Mouse (Mus musculus): Measurements from ENCODE around the gene Mef2d. TPM values are rescaled to one million over a fixed set of nuclear protein-coding genes. Genes with fewer than 3 reads are reported as not detected.

Gene Mef2d
- polyA plus RNA-seq, 1 experiment, result 64.7 TPM

GRCm38 (mm10) chr3:88217679-88218078 is 75.5 kb downstream of the Mef2d start:
- H3K4me1 ChIP-seq (ENCODE audit: control insufficient read depth, insufficient read depth, low read length), result no peaks in the 10 kb centered on the region; the same call in 1 of the 2 replicates
- H3K4me3 ChIP-seq (replicated peaks; ENCODE audit: control insufficient read depth, low read depth, low read length), result no peak overlapping the region
- no peak overlapping the region for H3K27ac ChIP-seq (ENCODE audit: control insufficient read depth, insufficient read depth, low read depth, low read length, poor library complexity)
- TF ChIP-seq POLR2A (IDR thresholded peaks at IDR 0.05; ENCODE audit: borderline replicate concordance, control insufficient read depth, low read depth, low read length) (no peak), CTCF (IDR thresholded peaks at IDR 0.05; ENCODE audit: control insufficient read depth, insufficient read depth, low read length) (no peak)
- 59% methylated on average over 1 of the region's 2 CpGs for WGBS

- no peaks in the 10 kb centered on the region; the same call in 1 of the 2 replicates for H3K4me1 ChIP-seq (ENCODE audit: control insufficient read depth, insufficient read depth, low read length)
- 19% methylated on average over 9 of the region's 9 CpGs for WGBS
- TF ChIP-seq CTCF (IDR thresholded peaks at IDR 0.05; ENCODE audit: control insufficient read depth, insufficient read depth, low read length), result no peak
- TF ChIP-seq POLR2A (IDR thresholded peaks at IDR 0.05; ENCODE audit: borderline replicate concordance, control insufficient read depth, low read depth, low read length), result no peak
Measured at GRCm38 (mm10) chr3:88219940-88220339, 77.8 kb downstream of the Mef2d start.

GRCm38 (mm10) chr3:88220842-88221241 is 78.7 kb downstream of the Mef2d start:
- 4% methylated on average over 6 of the region's 6 CpGs for WGBS
- Histone ChIP-seq H3K4me1 (ENCODE audit: control insufficient read depth, insufficient read depth, low read length) (no peaks in the 10 kb centered on the region), H3K27ac (ENCODE audit: control insufficient read depth, insufficient read depth, low read depth, low read length, poor library complexity) (no peak overlapping the region), H3K4me3 (replicated peaks; ENCODE audit: control insufficient read depth, low read depth, low read length) (no peak overlapping the region)
- TF ChIP-seq CTCF (IDR thresholded peaks at IDR 0.05; ENCODE audit: control insufficient read depth, insufficient read depth, low read length), result no peak
- TF ChIP-seq POLR2A (IDR thresholded peaks at IDR 0.05; ENCODE audit: borderline replicate concordance, control insufficient read depth, low read depth, low read length), result no peak

More at GRCm38 (mm10) chr3:88219940-88220339, 77.8 kb downstream of the Mef2d start:
- H3K27ac ChIP-seq (ENCODE audit: control insufficient read depth, insufficient read depth, low read depth, low read length, poor library complexity), result no peak overlapping the region
- H3K4me3 ChIP-seq (replicated peaks; ENCODE audit: control insufficient read depth, low read depth, low read length), result no peak overlapping the region

Other genes starting within 250 kb of the Mef2d start
- gene Hdgf, start 236.1 kb upstream of the Mef2d start, polyA plus RNA-seq (2011; ENCODE audit: insufficient read depth, insufficient read length, low replicate concordance, missing spikeins), result 286 and 446 TPM in 2 replicates
- gene Mrpl24, start 222.9 kb upstream of the Mef2d start, polyA plus RNA-seq (2011; ENCODE audit: insufficient read depth, insufficient read length, low replicate concordance, missing spikeins), result 98.1 and 217 TPM in 2 replicates
- 16.4 and 18.4 TPM in 2 replicates for gene Isg20l2, start 212.1 kb upstream of the Mef2d start, polyA plus RNA-seq (2011; ENCODE audit: insufficient read depth, insufficient read length, low replicate concordance, missing spikeins)
- 16.2 and 27.7 TPM in 2 replicates for gene Rrnad1, start 211.7 kb upstream of the Mef2d start, polyA plus RNA-seq (2011; ENCODE audit: insufficient read depth, insufficient read length, low replicate concordance, missing spikeins)
- 3.3 TPM in 1 of 2 replicates, not detected in the other for gene Crabp2, start 193.7 kb upstream of the Mef2d start, polyA plus RNA-seq (2011; ENCODE audit: insufficient read depth, insufficient read length, low replicate concordance, missing spikeins)
- gene Nes, start 171.3 kb upstream of the Mef2d start, polyA plus RNA-seq (2011; ENCODE audit: insufficient read depth, insufficient read length, low replicate concordance, missing spikeins), result 0.41 and 0.67 TPM in 2 replicates
- gene Bcan, start 142.1 kb upstream of the Mef2d start, polyA plus RNA-seq (2011; ENCODE audit: insufficient read depth, insufficient read length, low replicate concordance, missing spikeins), result 0.95 TPM in 1 of 2 replicates, not detected in the other
- gene Hapln2, start 114.8 kb upstream of the Mef2d start, polyA plus RNA-seq (2011; ENCODE audit: insufficient read depth, insufficient read length, low replicate concordance, missing spikeins), result not detected in 2 replicates
- gene Gpatch4, start 99.3 kb upstream of the Mef2d start, polyA plus RNA-seq (2011; ENCODE audit: insufficient read depth, insufficient read length, low replicate concordance, missing spikeins), result 36.2 and 40.5 TPM in 2 replicates
- gene Naxe, start 83.9 kb upstream of the Mef2d start, polyA plus RNA-seq (2011; ENCODE audit: insufficient read depth, insufficient read length, low replicate concordance, missing spikeins), result 17.1 and 54.7 TPM in 2 replicates
- gene Ttc24, start 64.1 kb upstream of the Mef2d start, polyA plus RNA-seq (2011; ENCODE audit: insufficient read depth, insufficient read length, low replicate concordance, missing spikeins), result not detected in 2 replicates
- 11.5 and 21.5 TPM in 2 replicates for gene Iqgap3, start 60.4 kb upstream of the Mef2d start, polyA plus RNA-seq (2011; ENCODE audit: insufficient read depth, insufficient read length, low replicate concordance, missing spikeins)
- gene Rhbg, start 112.3 kb downstream of the Mef2d start, polyA plus RNA-seq (2011; ENCODE audit: insufficient read depth, insufficient read length, low replicate concordance, missing spikeins), result not detected in 2 replicates
- not detected in 2 replicates for gene Gm38392, start 144.8 kb downstream of the Mef2d start, polyA plus RNA-seq (2011; ENCODE audit: insufficient read depth, insufficient read length, low replicate concordance, missing spikeins)
- 2.1 and 16.1 TPM in 2 replicates for gene Tsacc, start 154.6 kb downstream of the Mef2d start, polyA plus RNA-seq (2011; ENCODE audit: insufficient read depth, insufficient read length, low replicate concordance, missing spikeins)
- gene Cct3, start 154.7 kb downstream of the Mef2d start, polyA plus RNA-seq (2011; ENCODE audit: insufficient read depth, insufficient read length, low replicate concordance, missing spikeins), result 63.5 and 81.0 TPM in 2 replicates
- 18.0 and 79.0 TPM in 2 replicates for gene Glmp, start 182.7 kb downstream of the Mef2d start, polyA plus RNA-seq (2011; ENCODE audit: insufficient read depth, insufficient read length, low replicate concordance, missing spikeins)
- 1.8 and 3.1 TPM in 2 replicates for gene Tmem79, start 193.8 kb downstream of the Mef2d start, polyA plus RNA-seq (2011; ENCODE audit: insufficient read depth, insufficient read length, low replicate concordance, missing spikeins)
- gene Smg5, start 193.9 kb downstream of the Mef2d start, polyA plus RNA-seq (2011; ENCODE audit: insufficient read depth, insufficient read length, low replicate concordance, missing spikeins), result 37.2 and 65.6 TPM in 2 replicates
- gene Paqr6, start 222.2 kb downstream of the Mef2d start, polyA plus RNA-seq (2011; ENCODE audit: insufficient read depth, insufficient read length, low replicate concordance, missing spikeins), result 3.6 TPM in 1 of 2 replicates, not detected in the other
- 2.0 TPM in 1 of 2 replicates, not detected in the other for gene Bglap3, start 230.4 kb downstream of the Mef2d start, polyA plus RNA-seq (2011; ENCODE audit: insufficient read depth, insufficient read length, low replicate concordance, missing spikeins)
- gene Bglap2, start 236.3 kb downstream of the Mef2d start, polyA plus RNA-seq (2011; ENCODE audit: insufficient read depth, insufficient read length, low replicate concordance, missing spikeins), result 13.5 and 129 TPM in 2 replicates
- 56.2 and 336 TPM in 2 replicates for gene Bglap, start 242.1 kb downstream of the Mef2d start, polyA plus RNA-seq (2011; ENCODE audit: insufficient read depth, insufficient read length, low replicate concordance, missing spikeins)

Measured in bone marrow, adult 2 months (tissue).